Mouse (Mus musculus): ENCODE measurements around the gene AF366264. TPM values are rescaled to one million over a fixed set of nuclear protein-coding genes. Genes with fewer than 3 reads are reported as not detected.

The AF366264 gene
- polyA plus RNA-seq, 1 experiment from 2014 or later = not detected

Other genes with a start within 250 kb of the AF366264 start
- gene Rasa3, start 160.8 kb downstream of the AF366264 start, polyA plus RNA-seq (2015; fragmentation: Nextera tagmentation; extraction: Ambion mirVana) = 28.7 and 30.9 TPM in 2 replicates
- gene Cfap97d2, start 132.5 kb downstream of the AF366264 start, polyA plus RNA-seq (2015; fragmentation: Nextera tagmentation; extraction: Ambion mirVana) = 2.1 and 2.8 TPM in 2 replicates
- 182 and 183 TPM in 2 replicates for gene Cdc16, start 80.7 kb downstream of the AF366264 start, polyA plus RNA-seq (2015; fragmentation: Nextera tagmentation; extraction: Ambion mirVana)
- 42.5 and 45.5 TPM in 2 replicates for gene Upf3a, start 52.8 kb downstream of the AF366264 start, polyA plus RNA-seq (2015; fragmentation: Nextera tagmentation; extraction: Ambion mirVana)
- gene Champ1, start 31.3 kb upstream of the AF366264 start, polyA plus RNA-seq (2015; fragmentation: Nextera tagmentation; extraction: Ambion mirVana) = 46.8 and 48.0 TPM in 2 replicates
- 126 and 128 TPM in 2 replicates for gene Coprs, start 51.9 kb upstream of the AF366264 start, polyA plus RNA-seq (2015; fragmentation: Nextera tagmentation; extraction: Ambion mirVana)

Measured in hindbrain, embryonic 13.5 days (tissue).